Mouse (Mus musculus) lung, embryonic 15.5 days (tissue): ENCODE measurements around the gene Esrrg. TPM values are rescaled to one million over a fixed set of nuclear protein-coding genes. Genes with fewer than 3 reads are reported as not detected.

ENCODE experiments used
- ATAC-seq: fragments of 200-750 bp; cut with Nextera tagmentation; 2 replicates; pipeline ENCODE4 v1.8.0; 2017; ENCODE audit warnings: moderate number of reproducible peaks, borderline replicate concordance; ENCODE audit not compliant: low FRiP score, low TSS enrichment; ENCODE audit errors: extremely low read depth
- H3K27ac ChIP-seq: fragments of 300-500 bp; sonication (generic); 2 replicates; pipeline ENCODE4 v1.5.1; 2015; ENCODE audit warnings: moderate library complexity, mild to moderate bottlenecking, inconsistent platforms
- H3K27me3 ChIP-seq: fragments of 300-500 bp; sonication (generic); 2 replicates; pipeline ENCODE4 v1.6.1; 2015; ENCODE audit warnings: inconsistent platforms
- H3K36me3 ChIP-seq: fragments of 300-500 bp; sonication (generic); 2 replicates; pipeline ENCODE4 v1.6.1; 2015; ENCODE audit warnings: inconsistent platforms
- H3K4me1 ChIP-seq: fragments of 300-500 bp; sonication (generic); 2 replicates; pipeline ENCODE4 v1.6.1; 2015; ENCODE audit warnings: inconsistent platforms
- H3K4me2 ChIP-seq: fragments of 300-500 bp; sonication (generic); 2 replicates; pipeline ENCODE4 v1.6.1; 2015; ENCODE audit warnings: inconsistent platforms, mild to moderate bottlenecking, moderate library complexity
- H3K4me3 ChIP-seq: fragments of 300-500 bp; sonication (generic); 2 replicates; pipeline ENCODE4 v1.5.1; 2015; ENCODE audit warnings: mild to moderate bottlenecking, inconsistent platforms
- H3K9ac ChIP-seq: fragments of 300-500 bp; sonication (generic); 2 replicates; pipeline ENCODE4 v1.6.1; 2015; ENCODE audit warnings: inconsistent platforms
- H3K9me3 ChIP-seq: fragments of 300-500 bp; sonication (generic); 2 replicates; pipeline ENCODE4 v1.6.1; 2016; ENCODE audit warnings: inconsistent platforms
- WGBS: fragments of 180-500 bp; shearing (Covaris S2); methylation state at CpG from one replicate; pipeline ENCODE4 v1.1.7; 2015; 5-methylcytosine and 5-hydroxymethylcytosine counted together
- polyA plus RNA-seq: library from polyadenylated mRNA; unstranded; fragments of >200 nt; fragmentation: Nextera tagmentation; extraction: Ambion mirVana; gene quantifications from 2 replicates; pipeline ENCODE4 v1.2.1, GENCODE M21; 2015

Esrrg gene
- polyA plus RNA-seq, 1 experiment from 2014 or later, result 2.1 TPM

DNA sequence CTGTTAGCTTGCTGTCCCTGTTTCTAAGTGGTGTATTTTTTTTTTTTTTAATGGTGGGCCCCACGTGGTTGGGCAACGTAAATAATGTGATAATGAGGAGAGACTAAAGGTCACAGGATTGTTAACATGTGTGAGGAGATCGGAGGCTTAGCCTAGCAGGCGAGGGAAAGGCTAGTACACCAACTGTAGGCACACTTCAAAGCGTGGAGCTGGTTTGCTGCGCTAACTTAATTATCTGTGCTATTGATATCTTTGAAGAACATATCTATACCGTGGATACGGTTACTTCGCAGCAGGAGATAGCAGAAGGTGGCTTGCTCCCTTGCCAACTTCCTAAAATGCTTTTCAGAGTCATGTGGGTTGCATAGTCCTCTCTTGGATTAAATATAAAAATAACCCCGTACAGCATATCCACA, 66.2 kb downstream of the Esrrg start:
- Histone ChIP-seq H3K27ac (no peak overlapping the region), H3K36me3 (no peaks in the 10 kb centered on the region), H3K9me3 (no peaks in the 10 kb centered on the region), H3K27me3 (no peaks in the 10 kb centered on the region), H3K4me3 (no peak overlapping the region), H3K4me1 (no peaks in the 10 kb centered on the region), H3K9ac (no peak overlapping the region), H3K4me2 (no peak overlapping the region)
- no peak for ATAC-seq
- WGBS, result 39% methylated on average over 10 of the region's 10 CpGs

DNA sequence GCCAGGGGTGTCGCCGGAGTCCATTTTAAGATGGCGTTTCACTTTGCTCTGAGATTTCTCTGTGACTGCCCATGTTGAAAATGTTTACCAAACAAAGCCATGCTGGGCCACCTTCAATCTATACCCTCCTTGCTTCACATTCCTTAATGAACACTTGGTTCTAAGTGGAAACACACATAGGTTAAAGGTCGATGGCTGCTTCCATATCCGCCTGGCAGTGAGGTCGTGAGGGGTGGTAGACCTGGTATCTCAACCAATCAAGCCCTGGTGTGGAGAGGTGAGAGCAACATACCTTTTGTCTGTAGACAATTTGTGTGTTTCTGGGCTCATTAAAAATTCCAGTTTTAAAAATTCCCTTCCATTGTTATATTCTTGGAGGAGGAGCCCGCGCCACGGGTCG, 68.0 kb downstream of the Esrrg start:
- Histone ChIP-seq H3K4me3 (no peak overlapping the region), H3K4me1 (no peaks in the 10 kb centered on the region), H3K4me2 (no peak overlapping the region), H3K36me3 (no peaks in the 10 kb centered on the region), H3K9me3 (no peaks in the 10 kb centered on the region), H3K27ac (no peak overlapping the region), H3K9ac (no peak overlapping the region), H3K27me3 (no peaks in the 10 kb centered on the region)
- no peak for ATAC-seq
- WGBS, result 65% methylated on average over 10 of the region's 10 CpGs

DNA sequence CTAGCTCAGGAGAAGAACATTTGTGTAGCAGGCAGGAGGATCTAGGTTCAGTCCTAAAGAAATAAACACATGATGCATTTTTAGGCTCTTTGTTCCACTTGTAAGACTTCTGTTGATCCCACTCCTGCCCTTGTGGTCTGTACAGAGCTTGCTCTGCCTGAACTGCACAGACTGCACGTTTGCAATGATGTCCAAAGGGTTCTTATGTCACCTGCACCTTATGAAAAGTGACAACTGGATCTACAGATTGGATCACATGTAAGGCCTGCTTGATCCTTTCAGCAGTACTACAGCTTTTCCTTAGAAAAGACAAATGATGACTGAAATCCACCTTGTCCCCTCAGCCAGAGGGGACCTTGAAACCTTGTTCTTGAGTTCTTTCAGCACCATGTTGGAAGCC, 70.7 kb downstream of the Esrrg start:
- no peak overlapping the region for H3K9ac ChIP-seq
- H3K4me1 ChIP-seq, result no peaks in the 10 kb centered on the region
- no peak overlapping the region for H3K4me2 ChIP-seq
- no peaks in the 10 kb centered on the region for H3K36me3 ChIP-seq
- H3K9me3 ChIP-seq, result no peaks in the 10 kb centered on the region
- H3K27ac ChIP-seq, result no peak overlapping the region
- H3K27me3 ChIP-seq, result no peaks in the 10 kb centered on the region
- 59% methylated on average over 1 of the region's 1 CpGs for WGBS
- no peak overlapping the region for H3K4me3 ChIP-seq
- ATAC-seq, result no peak

DNA sequence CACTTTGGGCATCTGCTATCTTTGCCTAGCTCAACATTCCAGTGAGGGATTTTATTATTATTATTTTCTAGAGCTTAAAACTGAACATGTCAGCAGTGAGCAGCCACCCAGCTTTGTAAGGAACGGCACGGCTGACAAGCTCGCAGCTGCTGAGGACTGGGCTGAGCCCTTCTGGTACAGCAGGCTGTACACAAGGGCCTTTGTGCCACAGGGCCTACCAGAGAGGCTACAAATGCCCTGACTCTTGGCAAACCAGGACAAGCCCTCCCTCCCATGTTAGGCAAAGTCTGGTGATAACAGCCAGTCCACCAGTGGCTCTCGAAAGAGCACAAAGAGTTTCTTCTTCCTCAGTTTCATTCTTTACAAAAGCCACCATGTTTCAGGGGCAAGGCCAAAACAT, 75.9 kb downstream of the Esrrg start:
- WGBS, result 70% methylated on average over 4 of the region's 4 CpGs
- Histone ChIP-seq H3K4me1 (no peaks in the 10 kb centered on the region), H3K9ac (no peak overlapping the region), H3K4me2 (no peak overlapping the region), H3K27ac (no peak overlapping the region), H3K36me3 (no peaks in the 10 kb centered on the region), H3K27me3 (no peaks in the 10 kb centered on the region), H3K4me3 (no peak overlapping the region), H3K9me3 (no peaks in the 10 kb centered on the region)
- no peak for ATAC-seq

DNA sequence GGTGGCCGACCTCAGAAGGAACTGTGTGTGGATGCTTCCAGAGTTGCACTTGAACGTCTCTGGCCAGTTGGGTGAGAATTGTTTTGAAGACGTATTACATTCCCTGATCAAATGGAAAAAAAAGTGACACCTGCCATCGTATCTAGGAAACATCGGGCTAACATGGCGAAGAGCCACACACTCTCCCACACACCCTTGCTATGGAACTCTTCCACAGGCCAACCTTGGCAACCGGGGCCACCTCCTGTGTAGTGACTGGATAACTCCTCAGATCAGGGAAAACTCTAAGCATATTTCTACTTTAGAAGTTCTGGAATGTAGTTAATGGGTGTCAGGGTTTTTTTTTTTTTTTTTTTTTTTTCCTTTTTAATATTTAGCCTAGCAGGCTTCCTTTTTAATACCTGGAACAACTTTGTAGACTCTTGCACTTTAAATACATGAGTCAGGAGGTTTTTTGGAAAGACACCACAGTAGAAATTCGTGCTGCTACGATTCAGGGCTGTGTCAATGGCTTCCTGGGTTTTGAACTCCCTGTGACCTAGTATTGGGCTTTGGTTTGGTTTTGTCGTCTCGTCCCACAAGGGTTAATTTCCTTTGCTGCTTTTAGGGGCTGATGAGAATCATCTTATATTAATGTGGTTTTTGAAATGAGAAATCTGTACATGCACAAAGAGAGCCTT, 83.4 kb downstream of the Esrrg start:
- WGBS, result 80% methylated on average over 11 of the region's 11 CpGs

DNA sequence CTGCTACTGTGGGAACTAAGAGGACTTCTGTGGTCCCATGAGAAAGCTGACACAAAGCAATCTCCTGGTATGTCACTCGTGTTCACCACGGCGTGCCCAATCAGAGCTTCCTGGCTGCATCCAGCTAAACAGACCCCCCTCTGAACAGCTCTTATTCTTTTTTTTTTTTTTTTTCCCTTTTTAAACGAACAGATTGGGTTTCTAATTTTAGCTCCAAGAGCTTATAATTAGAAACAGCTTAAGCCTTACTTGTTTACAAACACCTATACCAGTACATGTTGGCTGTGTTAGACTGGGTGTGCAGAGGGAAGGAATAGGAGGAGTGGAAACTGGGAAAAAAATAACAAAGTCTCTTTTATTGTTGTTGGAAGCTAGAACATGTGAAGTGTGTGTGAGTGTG, 86.3 kb downstream of the Esrrg start:
- Histone ChIP-seq H3K36me3 (no peaks in the 10 kb centered on the region), H3K9me3 (no peaks in the 10 kb centered on the region), H3K9ac (no peak overlapping the region), H3K4me1 (no peaks in the 10 kb centered on the region), H3K27me3 (no peaks in the 10 kb centered on the region), H3K27ac (no peak overlapping the region), H3K4me2 (no peak overlapping the region), H3K4me3 (no peak overlapping the region)
- WGBS, result 60% methylated on average over 4 of the region's 4 CpGs
- no peak for ATAC-seq

More for the DNA sequence above, 83.4 kb downstream of the Esrrg start:
- ATAC-seq, result no peak
- no peak overlapping the region for H3K9ac ChIP-seq
- no peak overlapping the region for H3K4me2 ChIP-seq
- no peaks in the 10 kb centered on the region for H3K27me3 ChIP-seq
- H3K36me3 ChIP-seq, result no peaks in the 10 kb centered on the region
- no peaks in the 10 kb centered on the region for H3K9me3 ChIP-seq
- H3K27ac ChIP-seq, result no peak overlapping the region
- no peaks in the 10 kb centered on the region for H3K4me1 ChIP-seq
- H3K4me3 ChIP-seq, result no peak overlapping the region

DNA sequence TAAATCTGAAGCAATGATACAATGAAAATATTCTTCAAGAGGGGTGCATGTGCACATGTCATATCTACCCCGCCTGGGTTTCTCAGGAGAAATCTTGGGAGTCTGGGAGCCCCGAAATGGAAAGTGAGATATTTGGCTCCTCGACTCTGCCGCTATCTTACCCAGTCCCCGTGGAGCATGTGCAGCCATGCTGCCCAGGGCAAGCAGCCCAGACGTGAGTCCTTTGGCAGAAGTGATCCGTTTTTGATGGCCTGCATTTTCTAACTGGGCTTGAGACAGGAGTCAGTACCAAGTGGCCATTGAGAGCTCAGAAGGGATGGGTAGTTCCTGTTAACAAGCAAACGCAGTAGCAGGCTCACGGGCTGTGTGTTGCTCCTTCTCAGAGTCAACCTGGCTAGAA, 89.6 kb downstream of the Esrrg start:
- H3K4me2 ChIP-seq, result no peak overlapping the region
- no peak overlapping the region for H3K27ac ChIP-seq
- no peaks in the 10 kb centered on the region for H3K4me1 ChIP-seq
- no peaks in the 10 kb centered on the region for H3K36me3 ChIP-seq
- no peak overlapping the region for H3K9ac ChIP-seq
- ATAC-seq, result no peak
- no peaks in the 10 kb centered on the region for H3K27me3 ChIP-seq
- H3K9me3 ChIP-seq, result no peaks in the 10 kb centered on the region
- WGBS, result 83% methylated on average over 9 of the region's 9 CpGs
- no peak overlapping the region for H3K4me3 ChIP-seq

DNA sequence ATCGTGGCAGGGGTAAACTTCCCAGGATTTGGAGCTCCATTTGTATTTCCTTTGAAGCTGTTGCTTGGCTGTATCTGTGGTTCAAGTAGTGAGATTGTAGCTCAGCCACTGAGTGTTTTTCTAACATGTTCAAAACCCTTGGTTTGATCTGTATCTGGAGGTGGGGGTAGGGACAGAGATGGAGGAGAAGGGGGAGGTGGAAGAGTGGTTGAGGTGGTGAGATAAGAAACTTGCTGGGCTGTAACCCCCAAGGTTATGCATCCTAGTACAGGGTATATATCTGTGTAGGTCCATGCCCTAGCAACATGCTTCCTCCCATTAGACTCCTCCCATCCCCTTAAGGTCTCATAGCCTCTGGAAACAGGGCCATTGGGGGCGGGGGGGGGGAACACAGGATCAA, 92.4 kb downstream of the Esrrg start:
- no peak for ATAC-seq
- no peaks in the 10 kb centered on the region for H3K36me3 ChIP-seq
- H3K9me3 ChIP-seq, result no peaks in the 10 kb centered on the region
- no peaks in the 10 kb centered on the region for H3K27me3 ChIP-seq
- no peak overlapping the region for H3K4me3 ChIP-seq
- no peak overlapping the region for H3K27ac ChIP-seq
- H3K4me2 ChIP-seq, result no peak overlapping the region
- 41% methylated on average over 2 of the region's 2 CpGs for WGBS
- no peaks in the 10 kb centered on the region for H3K4me1 ChIP-seq
- no peak overlapping the region for H3K9ac ChIP-seq

DNA sequence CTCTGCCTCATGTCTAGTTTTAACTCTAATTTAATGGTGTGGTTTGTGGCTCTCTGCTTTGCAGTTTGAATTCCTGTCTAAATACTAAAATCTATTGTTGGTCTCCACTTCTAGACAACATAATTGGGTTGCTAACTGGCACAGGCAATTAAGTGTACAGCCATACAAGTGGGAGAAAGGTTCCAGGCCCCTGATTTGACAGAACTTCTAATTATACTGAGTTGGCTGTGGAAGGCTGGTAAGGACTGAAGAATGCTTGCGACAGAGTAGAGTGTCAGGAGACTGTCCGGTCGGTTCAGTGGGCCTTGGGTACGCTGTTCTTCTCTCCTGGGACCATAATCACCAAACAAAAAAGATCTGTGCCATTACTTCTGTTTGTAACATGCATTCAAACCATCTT, 96.3 kb downstream of the Esrrg start:
- no peak overlapping the region for H3K27ac ChIP-seq
- H3K9me3 ChIP-seq, result no peaks in the 10 kb centered on the region
- H3K9ac ChIP-seq, result no peak overlapping the region
- no peak overlapping the region for H3K4me3 ChIP-seq
- no peak for ATAC-seq
- no peak overlapping the region for H3K4me2 ChIP-seq
- H3K27me3 ChIP-seq, result no peaks in the 10 kb centered on the region
- H3K36me3 ChIP-seq, result no peaks in the 10 kb centered on the region
- 93% methylated on average over 4 of the region's 4 CpGs for WGBS
- no peaks in the 10 kb centered on the region for H3K4me1 ChIP-seq

DNA sequence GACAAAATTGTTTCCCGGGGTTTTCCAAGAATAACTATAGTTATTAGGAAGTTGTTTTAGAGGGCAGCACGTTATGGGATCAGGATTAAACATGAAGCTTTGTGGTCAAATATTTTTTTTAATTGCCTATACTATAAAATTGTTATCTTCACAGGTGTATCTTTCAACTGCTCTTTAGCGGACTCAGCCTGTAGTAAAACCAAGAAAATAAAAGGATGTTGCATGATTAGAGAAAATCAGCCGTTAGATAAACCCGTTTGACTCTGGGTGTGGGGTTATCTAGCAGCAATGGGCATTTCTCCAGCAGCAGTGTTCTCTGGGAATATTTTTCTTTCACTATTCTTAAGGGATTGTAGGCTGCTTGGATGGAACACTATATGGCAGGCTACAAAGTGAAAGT, 96.8 kb downstream of the Esrrg start:
- H3K9me3 ChIP-seq, result no peaks in the 10 kb centered on the region
- H3K4me3 ChIP-seq, result no peak overlapping the region
- no peaks in the 10 kb centered on the region for H3K4me1 ChIP-seq
- no peak overlapping the region for H3K27ac ChIP-seq
- H3K27me3 ChIP-seq, result no peaks in the 10 kb centered on the region
- no peak overlapping the region for H3K4me2 ChIP-seq
- 75% methylated on average over 5 of the region's 5 CpGs for WGBS
- H3K36me3 ChIP-seq, result no peaks in the 10 kb centered on the region
- no peak for ATAC-seq
- no peak overlapping the region for H3K9ac ChIP-seq

DNA sequence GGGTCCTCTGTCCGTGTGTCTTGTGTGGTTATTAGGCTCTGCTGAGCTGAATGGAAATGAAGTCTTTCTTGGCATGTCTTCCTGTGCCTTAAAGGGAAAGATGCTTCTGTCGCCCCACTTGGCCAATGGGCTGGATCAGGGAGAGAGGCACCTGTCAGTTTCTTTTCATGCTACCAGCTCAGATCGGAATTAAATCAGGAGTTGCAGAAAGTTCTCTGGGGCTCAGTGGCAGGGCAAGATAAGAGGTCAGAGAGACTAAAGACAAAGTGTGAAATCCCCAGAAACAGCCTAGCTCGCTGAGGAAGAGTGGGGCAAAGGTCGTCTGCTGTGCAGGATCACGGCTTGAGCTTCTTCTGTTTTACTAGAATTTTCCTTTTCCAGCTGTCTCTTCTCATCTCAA, 97.5 kb downstream of the Esrrg start:
- Histone ChIP-seq H3K4me3 (no peak overlapping the region), H3K27me3 (no peaks in the 10 kb centered on the region), H3K9me3 (no peaks in the 10 kb centered on the region), H3K36me3 (no peaks in the 10 kb centered on the region), H3K27ac (no peak overlapping the region), H3K9ac (no peak overlapping the region), H3K4me1 (no peaks in the 10 kb centered on the region), H3K4me2 (no peak overlapping the region)
- 47% methylated on average over 6 of the region's 6 CpGs for WGBS
- no peak for ATAC-seq

DNA sequence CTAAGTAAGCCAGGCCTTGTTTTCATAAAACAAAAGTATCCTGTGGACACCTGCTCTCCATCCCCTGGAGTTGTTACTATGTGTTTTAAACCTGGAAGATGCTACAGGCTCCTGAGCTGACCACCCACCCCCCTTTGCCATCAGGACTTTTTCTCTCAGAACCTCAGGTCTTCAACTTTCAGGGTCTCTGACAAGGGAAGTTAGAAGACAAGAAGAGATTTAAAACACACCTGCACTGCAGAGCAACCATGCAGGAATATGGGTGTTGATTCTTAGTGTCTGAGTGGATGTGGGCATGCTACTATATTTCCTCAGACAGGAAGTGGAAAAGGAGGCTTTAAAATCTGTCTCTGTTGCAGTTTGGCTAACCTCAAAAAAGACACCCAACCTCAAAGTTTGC, 98.6 kb downstream of the Esrrg start:
- Histone ChIP-seq H3K4me2 (no peak overlapping the region), H3K9me3 (no peaks in the 10 kb centered on the region), H3K4me3 (no peak overlapping the region), H3K27me3 (no peaks in the 10 kb centered on the region), H3K36me3 (no peaks in the 10 kb centered on the region), H3K4me1 (no peaks in the 10 kb centered on the region), H3K27ac (no peak overlapping the region), H3K9ac (no peak overlapping the region)
- no peak for ATAC-seq

DNA sequence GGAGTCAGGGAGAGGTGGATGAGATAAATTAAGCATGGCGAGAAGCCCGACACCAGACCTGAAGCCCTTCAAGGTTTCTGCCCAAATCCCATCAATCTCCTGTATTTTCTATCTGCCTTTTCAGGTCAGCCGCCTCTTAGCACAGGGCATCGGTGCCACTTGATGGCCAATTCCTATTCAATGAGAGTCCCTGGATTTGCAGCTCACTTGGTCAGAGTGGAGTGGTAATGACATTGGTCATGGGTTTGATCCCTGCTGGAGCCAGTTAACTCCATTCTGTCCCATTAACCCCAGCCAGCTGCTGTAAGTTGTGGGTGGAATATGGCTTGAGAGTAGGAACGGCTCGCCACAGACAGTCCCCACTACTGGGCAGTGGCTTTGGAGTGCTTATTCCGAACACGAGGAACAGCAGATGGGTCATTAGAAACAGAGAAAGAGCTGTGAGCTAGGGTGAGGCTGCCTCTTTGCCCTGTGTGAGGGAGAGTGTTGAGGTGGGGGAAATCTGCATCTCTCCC, 101.9 kb downstream of the Esrrg start:
- Histone ChIP-seq H3K4me1 (no peaks in the 10 kb centered on the region), H3K27me3 (no peaks in the 10 kb centered on the region), H3K9me3 (no peaks in the 10 kb centered on the region), H3K36me3 (no peaks in the 10 kb centered on the region), H3K27ac (no peak overlapping the region), H3K4me2 (no peak overlapping the region), H3K9ac (no peak overlapping the region), H3K4me3 (no peak overlapping the region)
- WGBS, result 89% methylated on average over 8 of the region's 8 CpGs
- no peak for ATAC-seq
